Mouse (Mus musculus) megakaryocyte, adult 5-6 weeks (primary cell): ENCODE results near the gene B3gnt6. TPM values are rescaled to one million over a fixed set of nuclear protein-coding genes. Genes with fewer than 3 reads are reported as not detected.

Experiments used
- ATAC-seq: 2 replicates; pipeline ENCODE4 v1.8.0; 2016; ENCODE audit warnings: mild to moderate bottlenecking, inconsistent platforms; ENCODE audit not compliant: poor library complexity, severe bottlenecking
- total RNA-seq, 2 experiments: library from RNA; stranded (forward) in 1 of 2; stranded (reverse) in 1 of 2; fragments of 153-499, 151-499 nt in 1 of 2; fragments of 221-1000, 200-1000 nt in 1 of 2; gene quantifications; 2 replicates each; pipeline versions ENCODE4 v1.2.3 to v1.2.4; 2015 to 2017

The B3gnt6 gene
- total RNA-seq, 2 experiments from 2014 or later, result 0.38 to 0.59 TPM

GRCm38 (mm10) chr7:98150525-98150924, 48.8 kb downstream of the B3gnt6 start:
- no peak for ATAC-seq

DNA sequence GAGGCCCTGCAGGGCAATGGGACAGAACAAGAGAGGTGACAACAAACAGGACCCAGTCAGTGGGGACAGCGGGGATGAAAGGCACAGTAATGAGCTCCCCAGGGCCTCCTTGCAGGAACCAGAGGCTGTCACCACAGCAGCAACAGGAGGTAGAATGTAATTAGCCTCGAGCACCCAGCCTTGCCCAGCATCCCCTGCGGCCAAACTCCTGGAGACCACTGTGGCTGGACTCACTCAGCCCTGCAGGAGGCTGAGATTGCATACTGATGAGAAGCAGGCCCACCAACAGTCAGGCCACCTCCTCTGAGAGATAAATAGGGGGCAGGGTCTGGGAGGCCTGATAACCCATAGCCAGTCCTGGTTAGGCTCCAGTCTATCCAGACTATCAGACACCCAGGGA, 49.5 kb downstream of the B3gnt6 start:
- no peak for ATAC-seq

- no peak for ATAC-seq
Observed at GRCm38 (mm10) chr7:98148721-98149407, 50.4 kb downstream of the B3gnt6 start.

- no peak for ATAC-seq
Observed at GRCm38 (mm10) chr7:98147766-98148165, 51.5 kb downstream of the B3gnt6 start.

DNA sequence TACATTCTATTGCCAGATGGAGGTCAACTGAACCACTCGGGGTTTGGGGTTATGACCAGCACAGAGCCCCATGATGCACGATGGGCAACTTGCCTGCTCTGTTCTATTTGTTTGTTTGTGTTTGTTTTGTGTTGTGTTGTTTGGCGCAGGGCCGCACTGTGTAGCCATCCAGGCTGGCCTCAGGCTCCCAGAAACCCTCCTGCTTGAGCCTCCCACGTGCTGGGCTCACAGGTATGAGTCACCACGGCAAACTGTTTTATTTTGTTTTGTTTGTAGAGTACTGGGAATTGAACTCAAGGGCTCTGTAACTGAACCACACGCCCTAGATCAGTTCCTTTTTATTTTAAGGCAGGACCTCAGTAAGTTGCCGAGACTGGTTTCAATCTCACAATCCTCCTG, 52.8 kb downstream of the B3gnt6 start:
- no peak for ATAC-seq

- no peak for ATAC-seq
Observed at GRCm38 (mm10) chr7:98145842-98146446, 53.3 kb downstream of the B3gnt6 start.

DNA sequence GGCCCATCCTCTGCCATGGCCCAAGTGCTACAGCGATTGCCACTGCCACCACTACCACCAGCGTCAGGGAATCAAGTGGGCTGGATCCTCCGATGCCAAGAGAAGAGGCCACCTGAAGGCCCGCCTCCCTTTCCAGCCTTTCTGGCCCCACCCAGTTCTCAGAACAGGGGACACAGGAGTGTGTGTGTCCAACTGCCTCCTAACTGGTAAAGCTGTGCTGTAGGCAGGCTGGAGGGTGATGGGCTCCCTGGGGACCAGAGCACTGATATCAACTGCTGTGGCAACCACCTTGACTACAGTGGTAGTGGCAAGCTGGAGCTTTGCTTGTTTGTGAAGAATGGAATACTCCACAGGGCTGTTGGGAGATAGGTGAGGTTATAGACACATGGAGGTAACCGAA, 53.9 kb downstream of the B3gnt6 start, which contains the start of gene Omp:
Omp (minus strand) TSS at position 101 of the 400 bp plus-strand sequence.
- ATAC-seq, result no peak

GRCm38 (mm10) chr7:98142648-98143047, 56.6 kb downstream of the B3gnt6 start:
- ATAC-seq, result no peak

Other genes starting within 250 kb of the B3gnt6 start
- gene Myo7a, start 80.0 kb downstream of the B3gnt6 start, total RNA-seq (2015), result 7.3 and 8.4 TPM in 2 replicates
- gene Myo7a, start 80.0 kb downstream of the B3gnt6 start, total RNA-seq (2017), result 12.7 and 13.9 TPM in 2 replicates
- gene Omp, start 54.0 kb downstream of the B3gnt6 start, total RNA-seq (2015), result not detected in 2 replicates
- not detected in 2 replicates for gene Omp, start 54.0 kb downstream of the B3gnt6 start, total RNA-seq (2017)
- gene Capn5, start 21.2 kb downstream of the B3gnt6 start, total RNA-seq (2015), result 1.1 TPM in 2 replicates
- 0.73 and 0.89 TPM in 2 replicates for gene Capn5, start 21.2 kb downstream of the B3gnt6 start, total RNA-seq (2017)
- gene Acer3, start 121.7 kb upstream of the B3gnt6 start, total RNA-seq (2015), result 98.2 and 107 TPM in 2 replicates
- gene Acer3, start 121.7 kb upstream of the B3gnt6 start, total RNA-seq (2017), result 84.2 and 85.4 TPM in 2 replicates
- not detected in 2 replicates for gene Tsku, start 161.8 kb upstream of the B3gnt6 start, total RNA-seq (2015)
- gene Tsku, start 161.8 kb upstream of the B3gnt6 start, total RNA-seq (2017), result 0.07 and 0.37 TPM in 2 replicates
- gene Gucy2d, start 240.9 kb upstream of the B3gnt6 start, total RNA-seq (2015), result not detected in 2 replicates
- not detected in 2 replicates for gene Gucy2d, start 240.9 kb upstream of the B3gnt6 start, total RNA-seq (2017)